Mouse (Mus musculus) thymus, adult 2 months (tissue): ENCODE data around the gene Smyd5.

Source experiments
- CTCF ChIP-seq: fragments of 200-500 bp; IDR thresholded peaks from 2 replicates; pipeline ENCODE4 v1.5.1; 2012; ENCODE audit warnings: mild to moderate bottlenecking, control low read depth, low read length, moderate library complexity, borderline replicate concordance; ENCODE audit not compliant: control insufficient read depth, poor library complexity, insufficient read depth; ENCODE audit errors: extremely low read depth
- POLR2A ChIP-seq: fragments of 200-500 bp; IDR thresholded peaks from 2 replicates; pipeline ENCODE4 v1.6.1; 2012; ENCODE audit warnings: mild to moderate bottlenecking, low read length, control low read depth, moderate library complexity; ENCODE audit not compliant: control insufficient read depth, poor library complexity, insufficient read depth; ENCODE audit errors: extremely low read depth

GRCm38 (mm10) chr6:85403039-85403438, 28.8 kb upstream of the Smyd5 start:
- TF ChIP-seq POLR2A (no peak), CTCF (no peak)
